Mouse (Mus musculus) liver, embryonic 13.5 days (tissue): Measurements from ENCODE around the gene A430089I19Rik. TPM values are rescaled to one million over a fixed set of nuclear protein-coding genes. Genes with fewer than 3 reads are reported as not detected.
"Not testable (repeated sequence)": the region's sequence is repeated elsewhere in the genome, so short reads cannot be mapped to it uniquely, and the experiment has no call there.

Source experiments
- ATAC-seq: fragments of 200-750 bp; cut with Nextera tagmentation; 2 replicates; pipeline ENCODE4 v1.8.0; 2017; ENCODE audit warnings: low read depth, mild to moderate bottlenecking, moderate number of reproducible peaks, moderate library complexity
- DNase-seq: peaks from one replicate; pipeline ENCODE4 v3.0.0; 2022
- H3K27ac ChIP-seq: fragments of 300-500 bp; sonication (generic); 2 replicates; pipeline ENCODE4 v1.5.1; 2015; ENCODE audit warnings: moderate library complexity, mild to moderate bottlenecking, inconsistent platforms
- H3K27me3 ChIP-seq: fragments of 300-500 bp; sonication (generic); 2 replicates; pipeline ENCODE4 v1.6.1; 2015; ENCODE audit warnings: mild to moderate bottlenecking, inconsistent platforms
- H3K36me3 ChIP-seq: fragments of 300-500 bp; sonication (generic); 2 replicates; pipeline ENCODE4 v1.6.1; 2015; ENCODE audit warnings: mild to moderate bottlenecking, inconsistent platforms
- H3K4me1 ChIP-seq: fragments of 300-500 bp; sonication (generic); replicated peaks from 2 replicates; pipeline ENCODE4 v1.6.1; 2015; ENCODE audit warnings: inconsistent platforms
- H3K4me2 ChIP-seq: fragments of 300-500 bp; sonication (generic); 2 replicates; pipeline ENCODE4 v1.6.1; 2015; ENCODE audit warnings: inconsistent platforms, mild to moderate bottlenecking, moderate library complexity
- H3K4me3 ChIP-seq: fragments of 300-500 bp; sonication (generic); replicated peaks from 2 replicates; pipeline ENCODE4 v1.5.1; 2015; ENCODE audit warnings: mild to moderate bottlenecking, inconsistent platforms
- H3K9ac ChIP-seq: fragments of 300-500 bp; sonication (generic); 2 replicates; pipeline ENCODE4 v1.6.1; 2015; ENCODE audit warnings: mild to moderate bottlenecking, inconsistent platforms
- H3K9me3 ChIP-seq: fragments of 300-500 bp; sonication (generic); replicated peaks from 2 replicates; pipeline ENCODE4 v1.6.1; 2016; ENCODE audit warnings: inconsistent platforms
- WGBS: fragments of 180-500 bp; shearing (Covaris S2); methylation state at CpG from one replicate; pipeline ENCODE4 v1.1.7; 2015; ENCODE audit not compliant: insufficient replicate concordance; 5-methylcytosine and 5-hydroxymethylcytosine counted together
- polyA plus RNA-seq: library from polyadenylated mRNA; unstranded; fragments of >200 nt; fragmentation: Nextera tagmentation; extraction: Ambion mirVana; gene quantifications from 2 replicates; pipeline ENCODE4 v1.2.1, GENCODE M21; 2015

The A430089I19Rik gene
- not detected in 2 replicates for polyA plus RNA-seq

GRCm38 (mm10) chr5:94306696-94307095, at the start of gene A430089I19Rik:
Gene A430089I19Rik, minus strand, starts transcription at chr5:94306796.
- H3K4me1 ChIP-seq, H3K27me3 ChIP-seq, H3K36me3 ChIP-seq, H3K27ac ChIP-seq, ATAC-seq, H3K4me3 ChIP-seq, H3K4me2 ChIP-seq, H3K9ac ChIP-seq, DNase-seq, H3K9me3 ChIP-seq: not testable (repeated sequence)
- 69% methylated on average over 1 of the region's 1 CpGs for WGBS

- not testable (repeated sequence) for ATAC-seq
- WGBS, result no CpG with 5 or more reads among the region's 2 CpGs
Measured at GRCm38 (mm10) chr5:94339449-94339848, 32.9 kb upstream of the A430089I19Rik start, which contains the start of gene AA792892. Gene AA792892, plus strand, starts transcription at chr5:94339749.

GRCm38 (mm10) chr5:94314135-94314534, 7.5 kb upstream of the A430089I19Rik start, which contains the start of gene Gm6502:
Gene Gm6502, plus strand, starts transcription at chr5:94314435.
- no CpG with 5 or more reads among the region's 2 CpGs for WGBS
- not testable (repeated sequence) for H3K4me3 ChIP-seq

More at GRCm38 (mm10) chr5:94339449-94339848, 32.9 kb upstream of the A430089I19Rik start, which contains the start of gene AA792892:
- not testable (repeated sequence) for DNase-seq, H3K4me1 ChIP-seq, H3K9ac ChIP-seq, H3K9me3 ChIP-seq, H3K27me3 ChIP-seq, H3K27ac ChIP-seq, H3K36me3 ChIP-seq, H3K4me3 ChIP-seq, H3K4me2 ChIP-seq

More at GRCm38 (mm10) chr5:94314135-94314534, 7.5 kb upstream of the A430089I19Rik start, which contains the start of gene Gm6502:
- not testable (repeated sequence) for H3K4me1 ChIP-seq, H3K9ac ChIP-seq, H3K27ac ChIP-seq, H3K27me3 ChIP-seq, ATAC-seq, H3K4me2 ChIP-seq, H3K9me3 ChIP-seq, H3K36me3 ChIP-seq, DNase-seq

Other genes starting within 250 kb of the A430089I19Rik start
- gene BC061212, start 236.3 kb downstream of the A430089I19Rik start, polyA plus RNA-seq, result not detected in 2 replicates
- not detected in 2 replicates for gene Gm6351, start 230.4 kb downstream of the A430089I19Rik start, polyA plus RNA-seq
- gene Gm3106, start 88.8 kb downstream of the A430089I19Rik start, polyA plus RNA-seq, result not detected in 2 replicates
- not detected in 2 replicates for gene Gm6502, start 7.6 kb upstream of the A430089I19Rik start, polyA plus RNA-seq
- not detected in 2 replicates for gene AA792892, start 33.0 kb upstream of the A430089I19Rik start, polyA plus RNA-seq
- gene Gm7682, start 139.0 kb upstream of the A430089I19Rik start, polyA plus RNA-seq, result not detected in 2 replicates
- gene Gm3139, start 219.5 kb upstream of the A430089I19Rik start, polyA plus RNA-seq, result not detected in 2 replicates